Mouse (Mus musculus) hindbrain, postnatal 0 days (tissue): ENCODE data around the gene Ell2. TPM values are rescaled to one million over a fixed set of nuclear protein-coding genes. Genes with fewer than 3 reads are reported as not detected.
"Not testable (repeated sequence)": the region's sequence is repeated elsewhere in the genome, so short reads cannot be mapped to it uniquely, and the experiment has no call there.

Experiments
- ATAC-seq: fragments of 200-750 bp; cut with Nextera tagmentation; 2 replicates; pipeline ENCODE4 v1.8.0; 2017; ENCODE audit warnings: mild to moderate bottlenecking, moderate TSS enrichment, moderate library complexity
- DNase-seq: peaks from one replicate; pipeline ENCODE4 v3.0.0-alpha.2; 2015; ENCODE audit warnings: low spot score
- H3K27ac ChIP-seq: fragments of 300-500 bp; sonication (generic); 2 replicates; pipeline ENCODE4 v1.5.1; 2014; ENCODE audit warnings: mild to moderate bottlenecking
- H3K27me3 ChIP-seq: fragments of 300-500 bp; sonication (generic); 2 replicates; pipeline ENCODE4 v1.6.1; 2014; ENCODE audit warnings: low read length, mixed read lengths; ENCODE audit not compliant: insufficient read depth
- H3K36me3 ChIP-seq: fragments of 300-500 bp; sonication (generic); 2 replicates; pipeline ENCODE4 v1.6.1; 2014; ENCODE audit warnings: low read length, mixed read lengths; ENCODE audit not compliant: insufficient read depth
- H3K4me1 ChIP-seq: fragments of 300-500 bp; sonication (generic); 2 replicates; pipeline ENCODE4 v1.6.1; 2014; ENCODE audit warnings: antibody characterized with exemption, low read length, mixed read lengths; ENCODE audit not compliant: insufficient read depth
- H3K4me2 ChIP-seq: fragments of 300-500 bp; sonication (generic); 2 replicates; pipeline ENCODE4 v1.6.1; 2014; ENCODE audit warnings: low read depth, mild to moderate bottlenecking, low read length, moderate library complexity, mixed read lengths
- H3K4me3 ChIP-seq: fragments of 300-500 bp; sonication (generic); 2 replicates; pipeline ENCODE4 v1.5.1; 2014; ENCODE audit warnings: low read length
- H3K9ac ChIP-seq: fragments of 300-500 bp; sonication (generic); replicated peaks from 2 replicates; pipeline ENCODE4 v1.6.1; 2014; ENCODE audit warnings: mild to moderate bottlenecking, low read length, moderate library complexity, mixed read lengths
- H3K9me3 ChIP-seq: fragments of 300-500 bp; sonication (generic); 2 replicates; pipeline ENCODE4 v1.6.1; 2016; ENCODE audit warnings: low read length, mixed read lengths
- CTCF ChIP-seq: IDR thresholded peaks from 2 replicates; pipeline ENCODE4 v1.5.1; 2016; ENCODE audit warnings: antibody characterized with exemption, control low read depth, low read depth
- WGBS: fragments of 180-500 bp; shearing (Covaris S2); extraction: QIAGEN DNeasy Blood & Tissue Kit; methylation state at CpG from one replicate; pipeline ENCODE4 v1.1.7; 2014; 5-methylcytosine and 5-hydroxymethylcytosine counted together
- polyA plus RNA-seq: library from polyadenylated mRNA; unstranded; fragments of >200 nt; fragmentation: Nextera tagmentation; extraction: Ambion mirVana; gene quantifications from 2 replicates; pipeline ENCODE4 v1.2.1, GENCODE M21; 2015
- total RNA-seq: library from RNA; depleted of rRNA; stranded (reverse); fragments of >200 nt; gene quantifications from 2 replicates; pipeline ENCODE4 v1.2.3, GENCODE M21; 2014

Gene Ell2
- total and polyA plus RNA-seq, 2 experiments from 2014 or later: 2.1 to 2.6 TPM

DNA sequence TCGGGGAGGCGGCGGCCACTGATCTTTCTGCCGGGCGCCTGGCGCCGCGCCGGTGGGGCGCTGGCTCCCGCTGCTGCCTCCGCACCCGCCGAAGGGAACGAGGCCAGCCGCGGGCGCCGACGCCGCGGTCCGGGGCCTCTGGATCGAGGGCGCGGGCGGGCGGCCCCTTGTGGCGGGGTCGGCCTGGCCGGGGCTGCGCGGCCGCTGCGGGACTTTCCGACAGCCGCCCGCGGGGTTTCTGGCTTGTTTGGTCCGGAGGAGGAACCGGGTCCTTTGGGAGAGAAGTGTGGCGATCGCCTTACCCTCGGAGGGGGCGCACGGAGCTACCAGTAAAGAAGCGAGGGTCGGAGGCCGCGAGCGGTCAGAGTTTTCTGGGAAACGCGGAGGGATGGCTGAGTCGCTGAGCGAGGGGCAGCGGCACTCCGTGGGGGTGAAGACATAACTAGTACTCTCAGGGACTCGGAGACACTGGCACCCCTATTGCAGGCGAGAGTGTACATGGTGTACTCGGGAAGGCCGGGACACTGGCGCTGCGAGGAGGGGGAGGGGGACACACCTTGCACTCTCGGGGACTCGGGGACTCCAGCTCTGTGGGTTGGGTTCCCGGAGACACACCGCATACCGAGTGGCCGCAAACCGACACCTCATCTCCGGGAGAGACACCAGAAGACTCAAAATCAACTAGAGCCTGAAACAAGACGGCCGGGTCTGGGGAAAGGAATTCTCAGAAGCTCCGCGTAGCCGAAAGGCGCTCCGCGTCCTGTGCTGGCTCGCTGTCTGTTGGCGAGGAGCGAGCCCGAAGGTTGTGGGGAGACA, 1.5 kb downstream of the Ell2 start:
- ATAC-seq (peak; percentile 60), DNase-seq (peak; percentile 51)
- Histone ChIP-seq H3K4me2 (peak overlapping the region; percentile 75), H3K36me3 (no peaks in the 10 kb centered on the region), H3K27me3 (no peaks in the 10 kb centered on the region), H3K9ac (peak overlapping the region; percentile 63), H3K27ac (peak overlapping the region; percentile 48; the same call in 1 of the 2 replicates), H3K4me1 (peaks cover 3% of the 10 kb centered on the region; the same call in 1 of the 2 replicates), H3K9me3 (no peaks in the 10 kb centered on the region), H3K4me3 (peak overlapping the region; percentile 65)
- under 1% methylated on average over 78 of the region's 83 CpGs for WGBS
- TF ChIP-seq CTCF: no peak

- no peak for DNase-seq
- Histone ChIP-seq H3K27ac (no peak overlapping the region), H3K4me2 (peak overlapping the region; percentile 75), H3K36me3 (no peaks in the 10 kb centered on the region), H3K4me1 (peaks cover 3% of the 10 kb centered on the region; the same call in 1 of the 2 replicates), H3K9ac (peak overlapping the region; percentile 63), H3K27me3 (no peaks in the 10 kb centered on the region), H3K9me3 (no peaks in the 10 kb centered on the region), H3K4me3 (peak overlapping the region; percentile 65)
- no peak for ATAC-seq
- WGBS: 9% methylated on average over 8 of the region's 8 CpGs
- TF ChIP-seq CTCF: no peak
Observed at GRCm38 (mm10) chr13:75708637-75709002, 2.1 kb downstream of the Ell2 start.

DNA sequence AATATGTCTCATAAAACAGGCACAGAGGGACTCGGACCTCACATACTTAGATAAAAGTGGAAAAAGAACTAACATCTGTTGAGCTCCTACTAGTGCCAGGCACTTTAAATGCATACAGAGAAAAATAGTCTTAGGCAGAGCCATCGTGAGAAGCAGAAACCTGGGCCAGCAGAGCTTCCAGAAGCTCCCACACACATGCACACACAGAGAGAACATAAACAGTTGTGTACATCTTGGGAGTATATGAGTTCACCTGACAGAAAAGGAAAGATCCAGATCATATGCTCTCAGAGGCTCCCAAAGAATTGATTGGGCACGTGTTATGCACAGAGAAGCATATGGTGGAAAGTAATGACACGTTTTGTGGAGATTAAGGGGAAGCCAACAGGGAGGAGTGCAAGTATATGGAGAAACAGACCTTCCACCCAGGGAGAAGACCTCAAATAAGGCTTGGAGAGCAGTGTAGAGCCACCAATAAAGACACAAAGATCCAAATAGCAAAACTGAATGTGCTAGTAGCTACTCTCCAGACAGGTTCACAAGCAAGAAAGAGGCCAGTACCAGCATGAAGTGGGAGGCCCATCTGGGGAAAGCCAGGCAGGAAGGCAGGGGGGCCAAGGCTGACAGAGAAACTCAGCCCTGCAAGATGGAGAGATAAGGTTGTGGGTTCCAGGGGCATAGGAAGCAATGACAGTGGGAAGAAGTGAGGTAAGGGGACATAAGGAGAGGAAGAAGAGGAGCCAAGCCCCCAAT, 2.6 kb downstream of the Ell2 start:
- ATAC-seq: no peak
- peaks cover 3% of the 10 kb centered on the region; the same call in 1 of the 2 replicates for H3K4me1 ChIP-seq
- DNase-seq: peak; percentile 6
- WGBS: 38% methylated on average over 4 of the region's 4 CpGs
- peak overlapping the region; percentile 65 for H3K4me3 ChIP-seq
- peak overlapping the region; percentile 75 for H3K4me2 ChIP-seq
- TF ChIP-seq CTCF: no peak
- no peaks in the 10 kb centered on the region for H3K9me3 ChIP-seq
- H3K36me3 ChIP-seq: no peaks in the 10 kb centered on the region
- H3K27me3 ChIP-seq: no peaks in the 10 kb centered on the region
- no peak overlapping the region for H3K27ac ChIP-seq
- H3K9ac ChIP-seq: 0 out of 2 replicates have a peak overlapping the region, but pooled peaks have one; percentile 63

GRCm38 (mm10) chr13:75710152-75710551, 3.6 kb downstream of the Ell2 start:
- 63% methylated on average over 6 of the region's 6 CpGs for WGBS
- ATAC-seq (no peak), DNase-seq (no peak)
- H3K27ac ChIP-seq: no peak overlapping the region
- TF ChIP-seq CTCF: no peak
- no peak overlapping the region; the same call in 1 of the 2 replicates for H3K4me2 ChIP-seq
- no peak overlapping the region for H3K4me3 ChIP-seq
- H3K27me3 ChIP-seq: no peaks in the 10 kb centered on the region
- no peaks in the 10 kb centered on the region for H3K9me3 ChIP-seq
- H3K4me1 ChIP-seq: peaks cover 3% of the 10 kb centered on the region; the same call in 1 of the 2 replicates
- H3K36me3 ChIP-seq: no peaks in the 10 kb centered on the region
- H3K9ac ChIP-seq: no peak overlapping the region

- not testable (repeated sequence) for H3K4me1 ChIP-seq, H3K27me3 ChIP-seq, H3K4me2 ChIP-seq, H3K27ac ChIP-seq, H3K36me3 ChIP-seq, H3K9me3 ChIP-seq, ATAC-seq, DNase-seq, H3K9ac ChIP-seq, H3K4me3 ChIP-seq
- 94% methylated on average over 3 of the region's 4 CpGs for WGBS
Observed at GRCm38 (mm10) chr13:75711517-75711916, 5.0 kb downstream of the Ell2 start.

- H3K9ac ChIP-seq, H3K27ac ChIP-seq, H3K9me3 ChIP-seq, ATAC-seq, DNase-seq, H3K27me3 ChIP-seq, H3K4me2 ChIP-seq, H3K4me3 ChIP-seq, H3K4me1 ChIP-seq, H3K36me3 ChIP-seq: not testable (repeated sequence)
- 96% methylated on average over 3 of the region's 5 CpGs for WGBS
Observed at GRCm38 (mm10) chr13:75712544-75712943, 6.0 kb downstream of the Ell2 start.
